Mouse (Mus musculus): Measurements from ENCODE around the gene Mapkap1. TPM values are rescaled to one million over a fixed set of nuclear protein-coding genes. Genes with fewer than 3 reads are reported as not detected.
A peak's percentile ranks its signal among the peaks of the same experiment; 100 is the strongest.

Gene Mapkap1
- polyA plus RNA-seq, 1 experiment from 2014 or later = 72.9 TPM

DNA sequence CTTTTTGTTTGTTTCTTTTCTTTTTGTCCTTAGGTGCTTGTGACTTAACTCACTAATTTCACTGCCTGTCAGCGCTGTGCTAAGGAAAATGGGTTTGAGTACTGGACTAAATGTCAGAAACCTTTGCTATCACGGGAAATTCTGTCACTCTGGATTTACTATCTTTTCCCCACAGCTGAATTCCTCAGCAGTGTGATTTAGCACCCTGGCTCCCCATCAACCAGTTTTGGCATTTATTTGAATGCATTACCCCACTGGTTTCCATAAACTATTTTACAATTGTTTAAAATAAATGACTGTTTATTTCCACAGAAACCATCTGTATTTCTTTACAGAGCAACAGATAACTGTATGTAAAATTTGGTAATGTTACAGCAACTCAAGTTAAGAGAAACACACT is 146.2 kb downstream of the Mapkap1 start:
- Histone ChIP-seq H3K4me2 (ENCODE audit: low read depth, low read length) (no peak overlapping the region), H3K27me3 (replicated peaks; ENCODE audit: control insufficient read depth, insufficient read depth, low read length) (no peaks in the 10 kb centered on the region), H3K4me1 (ENCODE audit: control insufficient read depth, insufficient read depth, low read length) (peaks cover 21% of the 10 kb centered on the region; the same call in 1 of the 2 replicates), H3K27ac (ENCODE audit: low read length) (0 out of 2 replicates have a peak overlapping the region, but pooled peaks have one; percentile 6), H3K9ac (ENCODE audit: low read depth, low read length) (no peak overlapping the region), H3K9me3 (ENCODE audit: control insufficient read depth, low read length) (no peaks in the 10 kb centered on the region), H3K4me3 (ENCODE audit: low read length) (no peak overlapping the region), H3K36me3 (ENCODE audit: control insufficient read depth, insufficient read depth, low read length) (no peaks in the 10 kb centered on the region)
- ATAC-seq = no peak
- WGBS = 43% methylated on average over 2 of the region's 2 CpGs

DNA sequence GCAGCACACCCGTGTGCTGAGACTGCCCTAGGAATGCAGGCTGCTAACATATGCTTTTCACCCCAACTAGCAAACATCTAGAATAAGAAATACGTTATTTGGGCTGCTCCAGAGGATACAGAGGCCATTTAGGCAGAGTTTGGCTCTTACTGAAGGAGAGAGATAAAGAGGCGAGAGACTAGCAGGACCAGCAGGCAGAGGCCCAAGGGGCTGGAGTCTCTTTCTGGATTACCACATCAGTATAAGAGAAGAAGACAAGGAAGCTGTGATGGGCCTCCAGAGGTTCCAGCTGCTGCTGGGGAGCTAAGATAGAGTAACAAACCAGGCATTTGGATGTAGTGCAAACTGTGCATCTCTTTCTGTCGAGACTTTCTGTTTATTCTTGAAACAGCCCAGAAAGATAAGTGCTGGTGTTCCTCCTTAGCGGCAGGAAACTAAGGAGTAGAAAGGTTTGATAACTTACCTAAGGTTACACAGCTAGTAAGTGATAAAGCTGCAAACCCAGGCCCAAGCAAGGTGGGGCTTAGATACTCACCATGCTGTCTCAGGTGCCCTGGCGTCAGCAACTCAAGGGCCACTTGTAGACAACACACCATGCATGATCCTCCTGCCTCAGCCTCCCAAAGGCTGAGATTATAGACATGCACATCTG is 147.1 kb downstream of the Mapkap1 start:
- Histone ChIP-seq H3K27me3 (replicated peaks; ENCODE audit: control insufficient read depth, insufficient read depth, low read length) (no peaks in the 10 kb centered on the region), H3K27ac (ENCODE audit: low read length) (peak overlapping the region; percentile 72)
- WGBS = 55% methylated on average over 6 of the region's 6 CpGs

DNA sequence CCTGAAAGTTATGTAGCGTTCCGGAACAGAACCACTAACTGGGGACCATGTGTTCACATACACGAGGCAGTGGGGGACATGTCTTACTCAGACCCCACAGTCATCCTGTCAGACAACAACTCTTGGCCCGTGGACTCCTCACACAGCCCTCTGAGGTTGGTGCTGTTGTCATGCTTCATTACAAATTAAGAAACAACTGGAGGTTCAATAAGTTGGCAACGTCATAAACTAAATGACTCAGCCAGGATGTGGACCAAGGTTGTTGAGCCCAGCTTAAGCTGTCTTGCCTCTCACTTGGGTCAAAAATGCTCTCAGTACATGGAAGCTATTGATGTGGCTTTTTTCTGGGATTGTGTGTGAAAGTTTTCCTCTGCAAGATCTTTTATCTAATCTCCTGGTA is 153.6 kb downstream of the Mapkap1 start:
- Histone ChIP-seq H3K4me3 (ENCODE audit: low read length) (no peak overlapping the region), H3K27me3 (replicated peaks; ENCODE audit: control insufficient read depth, insufficient read depth, low read length) (no peaks in the 10 kb centered on the region), H3K36me3 (ENCODE audit: control insufficient read depth, insufficient read depth, low read length) (no peaks in the 10 kb centered on the region), H3K27ac (ENCODE audit: low read length) (no peak overlapping the region), H3K4me1 (ENCODE audit: control insufficient read depth, insufficient read depth, low read length) (peaks cover 3% of the 10 kb centered on the region; the same call in 1 of the 2 replicates), H3K9ac (ENCODE audit: low read depth, low read length) (no peak overlapping the region), H3K4me2 (ENCODE audit: low read depth, low read length) (no peak overlapping the region), H3K9me3 (ENCODE audit: control insufficient read depth, low read length) (no peaks in the 10 kb centered on the region)
- no peak for ATAC-seq
- 82% methylated on average over 5 of the region's 5 CpGs for WGBS

More for the DNA sequence above, 147.1 kb downstream of the Mapkap1 start:
- Histone ChIP-seq H3K4me1 (ENCODE audit: control insufficient read depth, insufficient read depth, low read length) (peaks cover 21% of the 10 kb centered on the region; the same call in 1 of the 2 replicates), H3K9ac (ENCODE audit: low read depth, low read length) (no peak overlapping the region), H3K36me3 (ENCODE audit: control insufficient read depth, insufficient read depth, low read length) (no peaks in the 10 kb centered on the region), H3K4me2 (ENCODE audit: low read depth, low read length) (no peak overlapping the region), H3K9me3 (ENCODE audit: control insufficient read depth, low read length) (no peaks in the 10 kb centered on the region), H3K4me3 (ENCODE audit: low read length) (no peak overlapping the region)
- no peak for ATAC-seq

DNA sequence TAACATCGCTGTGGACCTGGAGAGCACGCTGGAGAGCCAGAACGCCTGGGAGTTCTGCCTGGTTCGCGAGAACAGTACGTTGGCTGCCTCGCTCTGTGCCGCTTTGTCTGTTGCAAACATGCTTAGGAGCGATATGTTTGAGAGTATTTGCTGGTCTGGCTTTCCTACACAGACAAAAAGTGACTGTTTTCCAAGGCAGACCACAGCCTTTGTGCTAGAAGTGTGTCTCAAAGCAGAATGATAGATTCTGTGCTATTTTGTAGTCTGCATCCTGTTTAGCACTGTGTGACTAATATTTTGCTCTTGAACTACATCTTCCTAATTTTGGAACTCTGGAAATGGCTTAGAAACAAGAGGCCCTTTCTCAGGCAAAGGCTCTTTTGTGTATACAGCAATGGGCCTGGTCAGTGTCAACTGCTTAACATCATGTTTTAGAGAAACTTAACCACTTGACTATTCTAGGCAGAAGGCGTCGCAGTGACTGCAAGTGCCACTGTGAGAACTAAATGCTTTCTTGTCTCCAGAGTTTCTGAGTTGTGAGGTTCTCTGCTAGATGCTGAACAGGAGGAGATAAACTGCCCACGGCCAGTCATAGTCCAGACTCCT is 156.6 kb downstream of the Mapkap1 start:
- Histone ChIP-seq H3K4me2 (ENCODE audit: low read depth, low read length) (no peak overlapping the region), H3K27ac (ENCODE audit: low read length) (peak overlapping the region; percentile 61), H3K4me3 (ENCODE audit: low read length) (no peak overlapping the region), H3K27me3 (replicated peaks; ENCODE audit: control insufficient read depth, insufficient read depth, low read length) (no peaks in the 10 kb centered on the region), H3K36me3 (ENCODE audit: control insufficient read depth, insufficient read depth, low read length) (no peaks in the 10 kb centered on the region), H3K9me3 (ENCODE audit: control insufficient read depth, low read length) (no peaks in the 10 kb centered on the region), H3K4me1 (ENCODE audit: control insufficient read depth, insufficient read depth, low read length) (peaks cover 3% of the 10 kb centered on the region; the same call in 1 of the 2 replicates), H3K9ac (ENCODE audit: low read depth, low read length) (0 out of 2 replicates have a peak overlapping the region, but pooled peaks have one; percentile 4)
- WGBS = 48% methylated on average over 12 of the region's 12 CpGs
- ATAC-seq = peak; percentile 73

DNA sequence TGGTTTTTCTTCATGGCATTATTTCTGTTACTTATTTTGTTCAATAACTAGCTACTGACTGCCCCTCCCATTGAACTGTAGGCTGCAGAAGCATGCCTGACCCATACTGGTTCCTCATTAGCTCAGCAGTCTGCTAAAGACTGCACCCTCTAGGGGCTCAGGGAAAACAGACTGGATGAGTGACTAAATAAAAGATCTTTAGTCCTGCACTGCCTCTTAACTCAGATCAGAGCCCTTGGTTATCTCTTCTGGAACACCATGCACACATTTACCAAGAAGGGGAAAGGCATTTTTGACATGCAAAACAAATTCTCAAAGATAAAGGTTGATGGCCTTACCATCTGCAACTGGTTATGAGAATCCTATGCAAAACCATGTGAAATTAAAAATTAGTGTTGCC is 157.3 kb downstream of the Mapkap1 start:
- Histone ChIP-seq H3K4me3 (ENCODE audit: low read length) (no peak overlapping the region), H3K4me2 (ENCODE audit: low read depth, low read length) (no peak overlapping the region), H3K36me3 (ENCODE audit: control insufficient read depth, insufficient read depth, low read length) (no peaks in the 10 kb centered on the region), H3K27me3 (replicated peaks; ENCODE audit: control insufficient read depth, insufficient read depth, low read length) (no peaks in the 10 kb centered on the region), H3K9me3 (ENCODE audit: control insufficient read depth, low read length) (no peaks in the 10 kb centered on the region), H3K4me1 (ENCODE audit: control insufficient read depth, insufficient read depth, low read length) (peaks cover 3% of the 10 kb centered on the region; the same call in 1 of the 2 replicates), H3K9ac (ENCODE audit: low read depth, low read length) (no peak overlapping the region), H3K27ac (ENCODE audit: low read length) (peak overlapping the region; percentile 45; the same call in 1 of the 2 replicates)
- no peak for ATAC-seq

DNA sequence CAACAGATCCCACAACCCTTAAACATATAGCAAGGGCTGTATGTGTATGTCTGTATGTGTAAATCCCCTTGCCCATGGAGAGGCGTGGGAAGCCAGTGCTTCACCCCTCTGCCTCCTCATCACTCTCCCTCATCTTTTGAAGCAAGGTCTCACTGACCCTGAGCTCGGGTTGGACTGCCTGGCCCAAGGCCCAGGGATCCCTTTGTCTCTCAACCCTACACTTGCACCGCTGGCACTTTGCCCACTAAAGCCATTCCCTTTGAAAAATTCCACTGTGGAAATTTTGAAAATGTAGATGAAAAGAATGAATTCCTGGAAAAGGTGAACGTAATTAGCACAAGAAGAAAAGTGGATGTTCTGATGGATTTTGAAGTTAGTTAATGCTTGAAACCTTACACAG is 159.6 kb downstream of the Mapkap1 start:
- Histone ChIP-seq H3K9me3 (ENCODE audit: control insufficient read depth, low read length) (no peaks in the 10 kb centered on the region), H3K4me2 (ENCODE audit: low read depth, low read length) (no peak overlapping the region), H3K27me3 (replicated peaks; ENCODE audit: control insufficient read depth, insufficient read depth, low read length) (no peaks in the 10 kb centered on the region), H3K27ac (ENCODE audit: low read length) (no peak overlapping the region), H3K4me1 (ENCODE audit: control insufficient read depth, insufficient read depth, low read length) (peaks cover 12% of the 10 kb centered on the region), H3K36me3 (ENCODE audit: control insufficient read depth, insufficient read depth, low read length) (no peaks in the 10 kb centered on the region), H3K9ac (ENCODE audit: low read depth, low read length) (no peak overlapping the region), H3K4me3 (ENCODE audit: low read length) (no peak overlapping the region)
- no peak for ATAC-seq
- 76% methylated on average over 4 of the region's 4 CpGs for WGBS

DNA sequence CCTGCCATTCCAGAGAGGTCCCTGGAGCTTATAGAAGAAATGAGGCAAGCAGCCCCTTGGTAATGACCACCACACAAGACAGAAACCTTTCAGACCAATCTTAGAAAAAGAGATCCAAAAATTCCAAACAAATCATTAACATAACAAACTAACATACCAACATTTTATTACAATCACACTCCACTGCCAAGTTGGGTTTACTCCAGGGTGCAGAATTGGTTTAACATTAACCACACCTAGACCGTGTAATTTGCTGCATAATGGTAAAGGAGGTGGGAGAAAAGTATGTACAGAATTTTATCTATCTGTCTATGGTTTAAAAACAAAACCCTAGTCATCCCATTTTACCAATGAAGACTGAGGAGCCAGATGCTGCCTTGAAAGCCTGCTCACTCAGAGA is 160.0 kb downstream of the Mapkap1 start:
- H3K4me3 ChIP-seq (ENCODE audit: low read length) = no peak overlapping the region
- 60% methylated on average over 1 of the region's 1 CpGs for WGBS
- no peak overlapping the region for H3K4me2 ChIP-seq (ENCODE audit: low read depth, low read length)
- H3K9ac ChIP-seq (ENCODE audit: low read depth, low read length) = no peak overlapping the region
- no peaks in the 10 kb centered on the region for H3K27me3 ChIP-seq (replicated peaks; ENCODE audit: control insufficient read depth, insufficient read depth, low read length)
- no peak for ATAC-seq
- H3K9me3 ChIP-seq (ENCODE audit: control insufficient read depth, low read length) = no peaks in the 10 kb centered on the region
- no peaks in the 10 kb centered on the region for H3K36me3 ChIP-seq (ENCODE audit: control insufficient read depth, insufficient read depth, low read length)
- no peak overlapping the region for H3K27ac ChIP-seq (ENCODE audit: low read length)
- H3K4me1 ChIP-seq (ENCODE audit: control insufficient read depth, insufficient read depth, low read length) = peaks cover 12% of the 10 kb centered on the region

DNA sequence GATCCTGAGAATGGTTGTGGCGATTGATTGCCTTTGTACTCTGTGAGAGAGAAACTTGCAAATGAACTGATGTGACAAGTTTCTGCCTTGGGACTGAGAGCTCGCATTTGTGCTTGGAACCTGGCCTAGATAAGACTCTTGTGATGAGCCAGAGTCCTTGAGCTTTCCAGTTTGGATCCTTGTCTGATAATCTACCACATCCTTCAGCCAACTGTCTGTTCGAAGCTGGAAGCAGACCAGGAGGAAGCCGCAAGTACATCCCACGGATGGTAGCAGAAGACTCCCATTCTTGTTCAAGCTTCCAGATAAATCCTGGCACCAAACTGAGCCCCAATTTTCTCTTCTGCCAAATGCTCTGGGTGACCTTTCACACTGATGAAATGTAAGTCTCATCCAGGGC is 162.6 kb downstream of the Mapkap1 start:
- 69% methylated on average over 5 of the region's 5 CpGs for WGBS
- Histone ChIP-seq H3K27ac (ENCODE audit: low read length) (no peak overlapping the region), H3K9ac (ENCODE audit: low read depth, low read length) (no peak overlapping the region)

DNA sequence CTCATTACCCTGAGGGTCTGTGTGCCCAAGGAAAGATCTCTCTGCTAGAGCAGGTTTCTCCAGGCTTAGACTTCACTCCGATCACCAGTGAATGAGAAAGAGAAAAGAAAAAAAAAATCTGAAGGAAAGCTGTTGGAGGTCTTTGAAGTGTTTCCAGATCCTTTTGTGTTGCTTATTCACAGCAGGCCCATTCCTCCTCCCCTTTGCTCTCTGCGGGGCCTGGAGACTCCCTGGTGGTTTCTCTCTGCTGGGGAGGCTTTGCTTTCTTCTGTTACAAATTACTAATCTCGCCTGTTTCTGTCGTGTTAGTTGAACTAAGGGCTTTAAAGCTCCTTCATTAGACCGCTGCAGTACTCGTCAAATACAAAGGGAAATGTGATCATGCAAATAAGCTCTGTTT is 163.8 kb downstream of the Mapkap1 start:
- no peak overlapping the region for H3K4me2 ChIP-seq (ENCODE audit: low read depth, low read length)
- H3K36me3 ChIP-seq (ENCODE audit: control insufficient read depth, insufficient read depth, low read length) = no peaks in the 10 kb centered on the region
- H3K4me3 ChIP-seq (ENCODE audit: low read length) = no peak overlapping the region
- ATAC-seq = no peak
- no peak overlapping the region for H3K9ac ChIP-seq (ENCODE audit: low read depth, low read length)
- peaks cover 9% of the 10 kb centered on the region for H3K4me1 ChIP-seq (ENCODE audit: control insufficient read depth, insufficient read depth, low read length)
- 40% methylated on average over 6 of the region's 6 CpGs for WGBS
- H3K27ac ChIP-seq (ENCODE audit: low read length) = peak overlapping the region; percentile 30; the same call in 1 of the 2 replicates
- H3K27me3 ChIP-seq (replicated peaks; ENCODE audit: control insufficient read depth, insufficient read depth, low read length) = no peaks in the 10 kb centered on the region
- no peaks in the 10 kb centered on the region for H3K9me3 ChIP-seq (ENCODE audit: control insufficient read depth, low read length)

More for the DNA sequence above, 162.6 kb downstream of the Mapkap1 start:
- Histone ChIP-seq H3K27me3 (replicated peaks; ENCODE audit: control insufficient read depth, insufficient read depth, low read length) (no peaks in the 10 kb centered on the region), H3K4me1 (ENCODE audit: control insufficient read depth, insufficient read depth, low read length) (peaks cover 9% of the 10 kb centered on the region), H3K9me3 (ENCODE audit: control insufficient read depth, low read length) (no peaks in the 10 kb centered on the region), H3K4me2 (ENCODE audit: low read depth, low read length) (no peak overlapping the region), H3K4me3 (ENCODE audit: low read length) (no peak overlapping the region), H3K36me3 (ENCODE audit: control insufficient read depth, insufficient read depth, low read length) (no peaks in the 10 kb centered on the region)
- no peak for ATAC-seq

Measured in intestine, embryonic 16.5 days (tissue).